Mouse (Mus musculus) hindbrain, embryonic 16.5 days (tissue): ENCODE measurements around the gene Gm49366. TPM values are rescaled to one million over a fixed set of nuclear protein-coding genes. Genes with fewer than 3 reads are reported as not detected.

ENCODE experiments used
- polyA plus RNA-seq: library from polyadenylated mRNA; unstranded; fragments of >200 nt; fragmentation: Nextera tagmentation; extraction: Ambion mirVana; gene quantifications from 2 replicates; pipeline ENCODE4 v1.2.1, GENCODE M21; 2015

Gm49366 gene
- polyA plus RNA-seq, 1 experiment from 2014 or later: not detected

Other genes starting within 250 kb of the Gm49366 start
- gene Numb, start 117.0 kb upstream of the Gm49366 start, polyA plus RNA-seq: 15.7 and 17.2 TPM in 2 replicates
- 7.2 and 9.1 TPM in 2 replicates for gene Riox1, start 88.3 kb upstream of the Gm49366 start, polyA plus RNA-seq
- gene Heatr4, start 54.1 kb upstream of the Gm49366 start, polyA plus RNA-seq: not detected in 2 replicates
- 16.1 TPM in 2 replicates for gene Acot2, start 51.1 kb upstream of the Gm49366 start, polyA plus RNA-seq
- 98.1 and 112 TPM in 2 replicates for gene Acot1, start 29.4 kb upstream of the Gm49366 start, polyA plus RNA-seq
- 0.54 and 0.68 TPM in 2 replicates for gene Acot4, start 556 bp upstream of the Gm49366 start, polyA plus RNA-seq
- 1.1 and 1.4 TPM in 2 replicates for gene Acot3, start 13.2 kb downstream of the Gm49366 start, polyA plus RNA-seq
- gene Acot5, start 30.4 kb downstream of the Gm49366 start, polyA plus RNA-seq: 0.63 and 0.66 TPM in 2 replicates
- gene Acot6, start 61.7 kb downstream of the Gm49366 start, polyA plus RNA-seq: 1.3 and 1.5 TPM in 2 replicates
- gene Dnal1, start 75.4 kb downstream of the Gm49366 start, polyA plus RNA-seq: 7.6 and 7.7 TPM in 2 replicates
- 4.7 and 4.8 TPM in 2 replicates for gene Pnma1, start 109.6 kb downstream of the Gm49366 start, polyA plus RNA-seq
- gene Elmsan1, start 179.9 kb downstream of the Gm49366 start, polyA plus RNA-seq: 3.1 and 4.3 TPM in 2 replicates
- gene Ptgr2, start 246.3 kb downstream of the Gm49366 start, polyA plus RNA-seq: 17.7 and 18.8 TPM in 2 replicates